Mouse (Mus musculus) MEL (cell line): ENCODE data around the gene Gm42421. TPM values are rescaled to one million over a fixed set of nuclear protein-coding genes. Genes with fewer than 3 reads are reported as not detected.
A peak's percentile ranks its signal among the peaks of the same experiment; 100 is the strongest.

ENCODE experiments used
- DNase-seq: peaks from one replicate; pipeline ENCODE4 v3.0.0; 2011; ENCODE audit warnings: low read depth, low spot score
- H3K27ac ChIP-seq: 2 replicates; pipeline ENCODE4 v1.5.1; 2012; ENCODE audit warnings: low read depth, mild to moderate bottlenecking, control low read depth, low read length, moderate library complexity; ENCODE audit not compliant: control insufficient read depth
- H3K27me3 ChIP-seq, 2 experiments: fragments of 150-350 bp in 1 of 2; sonication (generic) in 1 of 2; 2 replicates each; pipeline ENCODE4 v1.6.1; 2012; ENCODE audit warnings: low read length in 2 of 2, mild to moderate bottlenecking in 2 of 2, improper control_type of control experiment in 1 of 2, moderate library complexity in 1 of 2; ENCODE audit not compliant: insufficient read depth in 2 of 2, control insufficient read depth in 1 of 2
- H3K36me3 ChIP-seq, 2 experiments: 2 replicates each; pipeline ENCODE4 v1.6.1; 2012 to 2014; ENCODE audit warnings: low read length in 2 of 2, improper control_type of control experiment in 1 of 2, inconsistent platforms in 1 of 2, mild to moderate bottlenecking in 1 of 2; ENCODE audit not compliant: insufficient read depth in 2 of 2, control insufficient read depth in 1 of 2
- H3K4me1 ChIP-seq, 2 experiments: fragments of 150-350 bp in 1 of 2; sonication (generic) in 1 of 2; 2 replicates each; pipeline ENCODE4 v1.6.1; 2012; ENCODE audit warnings: low read length in 2 of 2, improper control_type of control experiment in 1 of 2, mild to moderate bottlenecking in 1 of 2; ENCODE audit not compliant: insufficient read depth in 2 of 2, control insufficient read depth in 1 of 2
- H3K4me3 ChIP-seq, 2 experiments: fragments of 150-350 bp in 1 of 2; sonication (generic) in 1 of 2; 2 replicates each; pipeline ENCODE4 v1.5.1; 2012; ENCODE audit warnings: low read depth in 2 of 2, low read length in 2 of 2, mild to moderate bottlenecking in 2 of 2, moderate library complexity in 2 of 2, control low read depth in 1 of 2, improper control_type of control experiment in 1 of 2; ENCODE audit not compliant: control insufficient read depth in 1 of 2, insufficient read depth in 1 of 2
- H3K79me2 ChIP-seq: 2 replicates; pipeline ENCODE4 v1.6.1; 2012; ENCODE audit warnings: mild to moderate bottlenecking, low read length, moderate library complexity; ENCODE audit not compliant: control insufficient read depth, poor library complexity, insufficient read depth
- H3K9ac ChIP-seq: 2 replicates; pipeline ENCODE4 v1.6.1; 2012; ENCODE audit warnings: low read depth, mild to moderate bottlenecking, control low read depth, low read length, moderate library complexity; ENCODE audit not compliant: control insufficient read depth, poor library complexity, severe bottlenecking
- H3K9me3 ChIP-seq: fragments of 150-350 bp; sonication (generic); replicated peaks from 2 replicates; pipeline ENCODE4 v1.6.1; 2012; ENCODE audit warnings: mild to moderate bottlenecking, low read length, improper control_type of control experiment, moderate library complexity; ENCODE audit not compliant: insufficient read depth
- CTCF ChIP-seq, 3 experiments: IDR thresholded peaks in 2 of 3; conservative IDR thresholded peaks in 1 of 3; 2 replicates each; pipeline ENCODE4 v1.5.1; 2011 to 2012; ENCODE audit warnings: low read length in 3 of 3, low read depth in 2 of 3, mild to moderate bottlenecking in 2 of 3, improper control_type of control experiment in 1 of 3, inconsistent platforms in 1 of 3, mixed read lengths in 1 of 3, moderate library complexity in 1 of 3; ENCODE audit not compliant: control insufficient read depth in 1 of 3, insufficient read depth in 1 of 3, poor library complexity in 1 of 3, severe bottlenecking in 1 of 3
- GABPA ChIP-seq: IDR thresholded peaks from 2 replicates; pipeline ENCODE4 v1.6.1; 2012; ENCODE audit warnings: low read depth, mild to moderate bottlenecking, inconsistent platforms, low read length, improper control_type of control experiment, moderate library complexity
- GATA1 ChIP-seq: IDR thresholded peaks from 2 replicates; pipeline ENCODE4 v1.6.1; 2011; ENCODE audit warnings: low read depth, low read length, improper control_type of control experiment
- KAT2A ChIP-seq: conservative IDR thresholded peaks from 2 replicates; pipeline ENCODE4 v1.6.1; 2012; ENCODE audit warnings: low read depth, low read length, improper control_type of control experiment, inconsistent platforms
- MAX ChIP-seq: IDR thresholded peaks from 2 replicates; pipeline ENCODE4 v1.6.1; 2011; ENCODE audit warnings: low read length, improper control_type of control experiment
- MYB ChIP-seq: IDR thresholded peaks from 2 replicates; pipeline ENCODE4 v1.6.1; 2011; ENCODE audit warnings: mild to moderate bottlenecking, low read depth, low read length, improper control_type of control experiment
- NELFE ChIP-seq: IDR thresholded peaks from 2 replicates; pipeline ENCODE4 v1.6.1; 2011; ENCODE audit warnings: low read depth, low read length, improper control_type of control experiment
- NRF1 ChIP-seq: IDR thresholded peaks from 2 replicates; pipeline ENCODE4 v1.6.1; 2014; ENCODE audit warnings: low read depth, mild to moderate bottlenecking, inconsistent platforms, low read length, improper control_type of control experiment, moderate library complexity; ENCODE audit not compliant: poor library complexity, insufficient read depth, severe bottlenecking
- POLR2AphosphoS5 ChIP-seq: IDR thresholded peaks from 2 replicates; pipeline ENCODE4 v1.6.1; 2012; ENCODE audit warnings: low read depth, borderline replicate concordance, mild to moderate bottlenecking, inconsistent platforms, low read length, moderate library complexity, mixed read lengths
- RAD21 ChIP-seq: IDR thresholded peaks from 2 replicates; pipeline ENCODE4 v1.6.1; 2011; ENCODE audit warnings: mild to moderate bottlenecking, low read depth, low read length, improper control_type of control experiment
- SIN3A ChIP-seq: IDR thresholded peaks from 2 replicates; pipeline ENCODE4 v1.6.1; 2012; ENCODE audit warnings: low read length, improper control_type of control experiment, inconsistent platforms
- SMC3 ChIP-seq: IDR thresholded peaks from 2 replicates; pipeline ENCODE4 v1.6.1; 2011; ENCODE audit warnings: low read depth, low read length, improper control_type of control experiment
- TAL1 ChIP-seq: IDR thresholded peaks from 2 replicates; pipeline ENCODE4 v1.6.1; 2012; ENCODE audit warnings: mild to moderate bottlenecking, inconsistent platforms, low read length, moderate library complexity, mixed read lengths
- TBP ChIP-seq: IDR thresholded peaks from 2 replicates; pipeline ENCODE4 v1.8.0; 2011; ENCODE audit warnings: low read depth, low read length, improper control_type of control experiment
- UBTF ChIP-seq: IDR thresholded peaks from 2 replicates; pipeline ENCODE4 v1.6.1; 2012; ENCODE audit warnings: low read depth, mild to moderate bottlenecking, inconsistent platforms, low read length, improper control_type of control experiment, moderate library complexity, borderline replicate concordance; ENCODE audit not compliant: insufficient read depth
- USF1 ChIP-seq: IDR thresholded peaks from 2 replicates; pipeline ENCODE4 v1.6.1; 2014; ENCODE audit warnings: low read depth, mild to moderate bottlenecking, inconsistent platforms, low read length, improper control_type of control experiment, moderate library complexity
- ZKSCAN1 ChIP-seq: IDR thresholded peaks from 2 replicates; pipeline ENCODE4 v1.6.1; 2012; ENCODE audit warnings: low read depth, mild to moderate bottlenecking, inconsistent platforms, low read length, improper control_type of control experiment, moderate library complexity
- ZMIZ1 ChIP-seq: IDR thresholded peaks from 2 replicates; pipeline ENCODE4 v1.6.1; 2012; ENCODE audit warnings: low read depth, mild to moderate bottlenecking, inconsistent platforms, low read length, improper control_type of control experiment, moderate library complexity
- polyA plus RNA-seq, 2 experiments: library from polyadenylated mRNA; stranded (reverse) in 1 of 2; unstranded in 1 of 2; fragments of >175 nt in 1 of 2; fragments of >200 nt in 1 of 2; gene quantifications; 2 replicates each; pipeline versions ENCODE4 v1.2.1 to v1.2.4; 2012; ENCODE audit warnings: low replicate concordance in 2 of 2, low read depth in 1 of 2; ENCODE audit not compliant: insufficient read length in 2 of 2, insufficient read depth in 1 of 2, missing spikeins in 1 of 2
- total RNA-seq: library from RNA; depleted of rRNA; stranded (reverse); fragments of 300-350 nt; gene quantifications from 2 replicates; pipeline ENCODE4 v1.2.3, GENCODE M21; 2012

Gm42421 gene
- total and polyA plus RNA-seq, 3 experiments, result 0.39 to 0.84 TPM; not detected in 1

GRCm38 (mm10) chr5:143897635-143898330, 30.2 kb upstream of the Gm42421 start, which contains the start of gene Ankrd61:
Ankrd61 (minus strand) TSS chr5:143897685.
- no peak for DNase-seq
- Histone ChIP-seq H3K9ac (no peak within 1 kb of the TSS), H3K36me3 (peaks cover 5 to 6% of the 10 kb centered on the region in 2 experiments), H3K4me3 (no peak within 1 kb of the TSS), H3K79me2 (no peaks in the 10 kb centered on the region), H3K4me1 (peaks cover 2 to 10% of the 10 kb centered on the region in 2 experiments), H3K27ac (no peak within 1 kb of the TSS), H3K27me3 (no peaks in the 10 kb centered on the region), H3K9me3 (no peaks in the 10 kb centered on the region)
- 0 out of 6 replicates have a peak, but pooled peaks of 1 of the 3 experiments have one; percentile 13 for TF ChIP-seq CTCF (IDR thresholded peaks at IDR 0.05 in 2 of 3, conservative IDR thresholded peaks at IDR 0.05 in 1 of 3; ENCODE audit: control insufficient read depth in 1 of 3, insufficient read depth in 1 of 3, low read depth in 2 of 3, low read length in 3 of 3, poor library complexity in 1 of 3, severe bottlenecking in 1 of 3)
- no peak for TF ChIP-seq TBP

- TF ChIP-seq RAD21 (no peak), KAT2A (no peak), UBTF (no peak), USF1 (no peak), SIN3A (no peak), NRF1 (no peak), GABPA (no peak), POLR2AphosphoS5 (no peak), GATA1 (no peak), MAX (no peak), MYB (no peak), SMC3 (no peak), TBP (no peak), ZMIZ1 (no peak), ZKSCAN1 (no peak), NELFE (no peak), TAL1 (no peak)
- no peaks in the 10 kb centered on the region for H3K27me3 ChIP-seq
- no peak overlapping the region for H3K9ac ChIP-seq
- no peak overlapping the region for H3K27ac ChIP-seq
- H3K9me3 ChIP-seq, result no peaks in the 10 kb centered on the region
- no peak for DNase-seq
- no peaks in the 10 kb centered on the region; a peak in 1 of 4 replicates for H3K4me1 ChIP-seq
- H3K36me3 ChIP-seq, result peaks cover 0 to 16% of the 10 kb centered on the region in 2 experiments; a peak in 3 of 4 replicates
- no peak overlapping the region for H3K4me3 ChIP-seq
- peaks cover 4% of the 10 kb centered on the region for H3K79me2 ChIP-seq
These were observed 25.9 kb upstream of the Gm42421 start for GRCm38 (mm10) chr5:143902111-143902510.
